Mouse (Mus musculus) midbrain, embryonic 16.5 days (tissue): ENCODE measurements at regions not wholly inside any gene's neighbourhood (a gene's known extent, or its start where the extent isn't known, plus 50 kb on each side); places are given as distances from the start of the nearest gene placed in this dataset.
A peak's percentile ranks its signal among the peaks of the same experiment; 100 is the strongest.

Source experiments
- ATAC-seq: fragments of 200-750 bp; cut with Nextera tagmentation; 2 replicates; pipeline ENCODE4 v1.8.0; 2017; ENCODE audit warnings: moderate TSS enrichment
- H3K27ac ChIP-seq: fragments of 300-500 bp; sonication (generic); 2 replicates; pipeline ENCODE4 v1.5.1; 2014; ENCODE audit warnings: mild to moderate bottlenecking, low read length, mixed read lengths
- H3K27me3 ChIP-seq: fragments of 300-500 bp; sonication (generic); 2 replicates; pipeline ENCODE4 v1.6.1; 2014; ENCODE audit warnings: low read depth, low read length, mixed read lengths; ENCODE audit not compliant: control insufficient read depth, insufficient read depth
- H3K36me3 ChIP-seq: fragments of 300-500 bp; sonication (generic); 2 replicates; pipeline ENCODE4 v1.6.1; 2014; ENCODE audit warnings: mild to moderate bottlenecking, low read length, moderate library complexity, mixed read lengths; ENCODE audit not compliant: control insufficient read depth, insufficient read depth
- H3K4me1 ChIP-seq: fragments of 300-500 bp; sonication (generic); 2 replicates; pipeline ENCODE4 v1.6.1; 2014; ENCODE audit warnings: mild to moderate bottlenecking, low read length, mixed read lengths; ENCODE audit not compliant: control insufficient read depth, insufficient read depth
- H3K4me2 ChIP-seq: fragments of 300-500 bp; sonication (generic); 2 replicates; pipeline ENCODE4 v1.6.1; 2014; ENCODE audit warnings: mild to moderate bottlenecking, low read length, mixed read lengths
- H3K4me3 ChIP-seq: fragments of 300-500 bp; sonication (generic); 2 replicates; pipeline ENCODE4 v1.5.1; 2014; ENCODE audit warnings: low read depth, mild to moderate bottlenecking, low read length, moderate library complexity, mixed read lengths
- H3K9ac ChIP-seq: fragments of 300-500 bp; sonication (generic); 2 replicates; pipeline ENCODE4 v1.6.1; 2014; ENCODE audit warnings: low read depth, low read length, mixed read lengths
- H3K9me3 ChIP-seq: fragments of 300-500 bp; sonication (generic); replicated peaks from 2 replicates; pipeline ENCODE4 v1.6.1; 2014; ENCODE audit warnings: mild to moderate bottlenecking, low read length, mixed read lengths; ENCODE audit not compliant: control insufficient read depth, poor library complexity, severe bottlenecking
- WGBS: fragments of 180-500 bp; shearing (Covaris S2); extraction: QIAGEN DNeasy Blood & Tissue Kit; methylation state at CpG from one replicate; pipeline ENCODE4 v1.1.7; 2014; 5-methylcytosine and 5-hydroxymethylcytosine counted together

GRCm38 (mm10) chr13:40617881-40618280 is 120.3 kb downstream of the Tfap2a start:
- no peaks in the 10 kb centered on the region for H3K36me3 ChIP-seq
- H3K4me3 ChIP-seq, result no peak overlapping the region
- H3K4me2 ChIP-seq, result no peak overlapping the region
- H3K4me1 ChIP-seq, result no peaks in the 10 kb centered on the region
- ATAC-seq, result no peak
- 95% methylated on average over 20 of the region's 20 CpGs for WGBS
- H3K9me3 ChIP-seq, result no peaks in the 10 kb centered on the region; the same call in 1 of the 2 replicates
- H3K9ac ChIP-seq, result no peak overlapping the region
- no peaks in the 10 kb centered on the region for H3K27me3 ChIP-seq
- H3K27ac ChIP-seq, result no peak overlapping the region

GRCm38 (mm10) chr13:40608526-40608925 is 129.7 kb downstream of the Tfap2a start:
- no peak overlapping the region for H3K27ac ChIP-seq
- no peak overlapping the region for H3K4me2 ChIP-seq
- no peaks in the 10 kb centered on the region for H3K9me3 ChIP-seq
- no peak overlapping the region for H3K9ac ChIP-seq
- no peaks in the 10 kb centered on the region for H3K36me3 ChIP-seq
- 40% methylated on average over 4 of the region's 4 CpGs for WGBS
- H3K4me1 ChIP-seq, result no peaks in the 10 kb centered on the region; the same call in 1 of the 2 replicates
- ATAC-seq, result no peak
- no peaks in the 10 kb centered on the region for H3K27me3 ChIP-seq
- no peak overlapping the region for H3K4me3 ChIP-seq

- WGBS, result 21% methylated on average over 25 of the region's 25 CpGs
- H3K4me1 ChIP-seq, result no peaks in the 10 kb centered on the region; the same call in 1 of the 2 replicates
- H3K27ac ChIP-seq, result peak overlapping the region; percentile 53
- peak overlapping the region; percentile 47 for H3K9ac ChIP-seq
- peak overlapping the region; percentile 33 for H3K4me3 ChIP-seq
- no peaks in the 10 kb centered on the region for H3K36me3 ChIP-seq
- no peaks in the 10 kb centered on the region for H3K27me3 ChIP-seq
- H3K4me2 ChIP-seq, result peak overlapping the region; percentile 52
- no peaks in the 10 kb centered on the region for H3K9me3 ChIP-seq
- peak; percentile 93 for ATAC-seq
Observed at GRCm38 (mm10) chr13:40606405-40607271, 131.5 kb downstream of the Tfap2a start.

DNA sequence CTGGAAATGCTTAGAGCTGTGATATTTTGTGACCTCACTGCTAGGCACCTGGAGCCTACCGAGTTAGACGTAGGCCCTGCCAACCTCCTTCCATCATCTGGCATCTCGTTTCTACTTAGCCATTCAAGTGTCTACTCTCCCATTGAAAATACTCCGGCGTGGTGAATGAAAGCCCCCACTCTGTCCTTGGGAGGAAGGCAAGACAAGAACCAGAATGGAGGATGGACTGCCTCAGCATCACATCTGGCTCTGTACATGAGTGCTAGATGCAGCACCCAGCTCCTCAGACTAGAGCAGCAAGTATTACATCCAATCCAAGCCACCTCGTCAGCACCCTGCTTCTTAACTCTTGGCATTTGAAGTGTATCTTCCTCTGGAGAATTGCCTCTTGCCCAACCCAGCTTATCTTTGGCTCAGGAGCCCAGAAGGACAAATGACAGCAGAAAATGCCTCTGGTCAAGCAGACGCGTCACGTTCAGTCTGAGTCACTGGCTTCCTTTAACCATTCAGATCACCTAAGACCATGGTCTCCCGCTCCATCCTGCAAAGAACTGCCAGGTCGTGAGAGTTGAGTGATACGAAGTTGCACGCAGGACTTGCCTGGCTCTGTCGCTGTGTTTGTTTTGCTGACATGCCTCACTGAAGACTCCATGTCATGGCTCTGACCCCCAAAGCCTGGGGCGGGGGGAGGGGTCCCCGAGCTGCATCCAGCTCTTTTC is 132.3 kb downstream of the Tfap2a start:
- Histone ChIP-seq H3K4me3 (peak overlapping the region; percentile 33), H3K9me3 (no peaks in the 10 kb centered on the region), H3K27me3 (no peaks in the 10 kb centered on the region), H3K36me3 (no peaks in the 10 kb centered on the region), H3K4me1 (no peaks in the 10 kb centered on the region; the same call in 1 of the 2 replicates), H3K4me2 (peak overlapping the region; percentile 52), H3K27ac (peak overlapping the region; percentile 45), H3K9ac (peak overlapping the region; percentile 47)
- ATAC-seq, result no peak
- 52% methylated on average over 16 of the region's 16 CpGs for WGBS

GRCm38 (mm10) chr13:40574981-40575745 is 163.0 kb downstream of the Tfap2a start:
- Histone ChIP-seq H3K4me3 (no peak overlapping the region), H3K27ac (no peak overlapping the region), H3K9ac (no peak overlapping the region), H3K4me1 (no peaks in the 10 kb centered on the region), H3K4me2 (no peak overlapping the region), H3K9me3 (no peaks in the 10 kb centered on the region), H3K27me3 (no peaks in the 10 kb centered on the region), H3K36me3 (no peaks in the 10 kb centered on the region)
- WGBS, result 57% methylated on average over 12 of the region's 12 CpGs
- no peak for ATAC-seq

DNA sequence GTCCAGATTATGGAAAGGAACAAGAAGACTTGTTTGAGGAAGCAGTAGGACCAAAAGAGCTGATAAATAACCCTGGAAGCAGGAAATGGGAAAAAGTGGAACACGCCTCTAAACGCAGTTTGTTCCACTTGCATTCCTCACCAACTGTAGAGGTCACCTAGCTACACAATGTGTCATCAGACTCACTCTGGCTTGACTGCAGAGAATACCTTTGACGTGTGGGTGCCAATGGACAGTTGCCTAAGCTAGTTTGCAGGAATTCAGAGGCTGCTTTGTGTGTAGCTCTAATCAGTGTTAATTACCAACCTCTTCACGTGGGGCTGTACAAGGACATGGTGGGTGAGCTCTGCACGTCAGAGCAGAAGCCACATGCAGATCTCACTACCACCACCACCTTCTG is 168.7 kb downstream of the Tfap2a start:
- WGBS, result 46% methylated on average over 5 of the region's 5 CpGs

DNA sequence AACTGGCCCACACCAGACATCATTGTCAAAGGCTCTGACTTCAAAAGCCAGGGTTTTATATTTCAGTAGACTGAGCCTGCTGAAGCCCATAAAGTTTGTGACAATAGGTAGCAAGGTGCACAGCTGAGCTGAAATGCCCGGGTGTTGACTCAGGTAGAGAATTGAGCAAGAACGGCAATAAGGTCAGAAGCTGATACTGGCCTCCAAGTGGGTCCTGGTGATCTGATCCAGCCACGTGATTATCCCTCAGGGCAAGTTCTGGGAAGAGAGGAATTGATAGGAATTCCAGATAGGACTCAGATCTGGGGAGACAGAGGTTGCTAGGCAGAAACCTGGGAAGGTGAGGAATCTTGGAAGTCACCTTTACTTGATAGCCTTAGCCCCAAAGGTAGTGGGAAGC is 170.4 kb downstream of the Tfap2a start:
- WGBS, result 85% methylated on average over 3 of the region's 3 CpGs
- Histone ChIP-seq H3K27ac (no peak overlapping the region), H3K4me1 (no peaks in the 10 kb centered on the region)

More for the DNA sequence above, 168.7 kb downstream of the Tfap2a start:
- no peaks in the 10 kb centered on the region for H3K27me3 ChIP-seq
- ATAC-seq, result no peak
- H3K4me2 ChIP-seq, result no peak overlapping the region
- no peak overlapping the region for H3K4me3 ChIP-seq
- H3K4me1 ChIP-seq, result no peaks in the 10 kb centered on the region
- no peaks in the 10 kb centered on the region for H3K9me3 ChIP-seq
- H3K27ac ChIP-seq, result no peak overlapping the region
- H3K36me3 ChIP-seq, result no peaks in the 10 kb centered on the region
- no peak overlapping the region for H3K9ac ChIP-seq

DNA sequence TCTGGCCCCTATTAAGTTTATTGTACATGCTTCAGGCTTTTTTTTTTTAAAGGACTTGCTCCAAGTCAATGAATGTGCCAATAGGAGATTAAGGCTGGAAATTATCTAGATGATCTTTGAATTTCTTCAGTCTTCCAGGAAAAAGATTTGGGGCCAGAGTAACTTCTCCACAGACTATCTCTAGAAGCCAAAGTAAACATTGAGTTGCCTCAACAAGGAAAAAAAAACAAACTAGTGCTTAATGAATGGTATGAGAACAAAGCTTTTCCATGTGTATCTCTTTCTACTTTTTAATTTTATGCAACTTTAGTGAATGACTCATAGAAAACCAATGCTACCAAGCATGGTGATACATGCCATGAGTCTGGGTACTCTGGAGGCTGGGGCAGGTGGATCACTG is 173.8 kb downstream of the Tfap2a start:
- H3K36me3 ChIP-seq, result no peaks in the 10 kb centered on the region
- H3K27me3 ChIP-seq, result no peaks in the 10 kb centered on the region
- no peak for ATAC-seq
- no peak overlapping the region for H3K4me3 ChIP-seq
- H3K27ac ChIP-seq, result no peak overlapping the region
- H3K4me2 ChIP-seq, result no peak overlapping the region
- no peaks in the 10 kb centered on the region for H3K9me3 ChIP-seq
- H3K9ac ChIP-seq, result no peak overlapping the region
- H3K4me1 ChIP-seq, result no peaks in the 10 kb centered on the region

More for the DNA sequence above, 170.4 kb downstream of the Tfap2a start:
- Histone ChIP-seq H3K27me3 (no peaks in the 10 kb centered on the region), H3K9me3 (no peaks in the 10 kb centered on the region), H3K4me2 (no peak overlapping the region), H3K36me3 (no peaks in the 10 kb centered on the region), H3K9ac (no peak overlapping the region), H3K4me3 (no peak overlapping the region)
- ATAC-seq, result no peak
